Mouse (Mus musculus): ENCODE measurements around the gene Mbl2. TPM values are rescaled to one million over a fixed set of nuclear protein-coding genes. Genes with fewer than 3 reads are reported as not detected.
"Not testable (repeated sequence)": the region's sequence is repeated elsewhere in the genome, so short reads cannot be mapped to it uniquely, and the experiment has no call there.

Gene Mbl2
- not detected in 2 replicates for polyA plus RNA-seq (2014; fragmentation: Nextera tagmentation; extraction: Ambion mirVana)

GRCm38 (mm10) chr19:30232691-30233090 lies at the start of gene Mbl2:
TSS of gene Mbl2 (plus strand) at chr19:30232942.
- H3K9me3 ChIP-seq (ENCODE audit: control insufficient read depth, low read length) = no peaks in the 10 kb centered on the region
- H3K9ac ChIP-seq (ENCODE audit: low read depth, low read length) = no peak within 1 kb of the TSS
- H3K4me1 ChIP-seq (ENCODE audit: control insufficient read depth, insufficient read depth, low read length) = no peaks in the 10 kb centered on the region
- H3K4me3 ChIP-seq (ENCODE audit: low read length) = no peak within 1 kb of the TSS
- H3K4me2 ChIP-seq (replicated peaks; ENCODE audit: low read depth, low read length) = no peak within 1 kb of the TSS
- ATAC-seq (ENCODE audit: low FRiP score, low TSS enrichment) = no peak
- H3K27ac ChIP-seq (ENCODE audit: low read depth, low read length) = no peak within 1 kb of the TSS
- no peaks in the 10 kb centered on the region for H3K36me3 ChIP-seq (ENCODE audit: control insufficient read depth, insufficient read depth, low read length)
- no peaks in the 10 kb centered on the region for H3K27me3 ChIP-seq (ENCODE audit: control insufficient read depth, insufficient read depth, low read length)
- WGBS = 92% methylated on average over 3 of the region's 3 CpGs

DNA sequence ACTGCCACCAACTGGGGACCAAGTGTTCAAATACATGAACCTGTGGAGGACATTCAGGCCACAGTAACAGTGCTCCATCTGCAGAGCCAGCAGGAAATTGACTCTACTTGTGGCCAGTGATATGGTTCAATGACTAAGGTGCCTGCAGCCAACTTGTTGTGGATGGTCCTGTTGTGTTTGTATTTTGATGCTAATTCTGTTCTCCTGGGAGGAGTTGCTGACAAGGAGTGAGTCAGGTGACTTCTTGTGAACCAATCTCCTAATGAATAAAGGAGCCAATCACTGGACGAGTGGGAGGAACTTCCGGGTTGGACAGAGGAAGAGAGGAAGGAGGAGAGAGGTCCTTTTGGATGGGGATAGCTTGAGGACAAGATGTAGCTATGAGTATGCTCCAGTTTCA lies 47.2 kb upstream of the Mbl2 start:
- H3K36me3 ChIP-seq (ENCODE audit: control insufficient read depth, insufficient read depth, low read length) = no peaks in the 10 kb centered on the region
- ATAC-seq (ENCODE audit: low FRiP score, low TSS enrichment) = no peak
- H3K27ac ChIP-seq (ENCODE audit: low read depth, low read length) = no peak overlapping the region
- no peaks in the 10 kb centered on the region for H3K4me1 ChIP-seq (ENCODE audit: control insufficient read depth, insufficient read depth, low read length)
- no peak overlapping the region for H3K9ac ChIP-seq (ENCODE audit: low read depth, low read length)
- 93% methylated on average over 2 of the region's 2 CpGs for WGBS
- H3K9me3 ChIP-seq (ENCODE audit: control insufficient read depth, low read length) = peaks cover 13% of the 10 kb centered on the region
- no peak overlapping the region for H3K4me2 ChIP-seq (replicated peaks; ENCODE audit: low read depth, low read length)
- H3K4me3 ChIP-seq (ENCODE audit: low read length) = no peak overlapping the region
- no peaks in the 10 kb centered on the region for H3K27me3 ChIP-seq (ENCODE audit: control insufficient read depth, insufficient read depth, low read length)

- no peak overlapping the region for H3K4me2 ChIP-seq (replicated peaks; ENCODE audit: low read depth, low read length)
These were observed 45.5 kb upstream of the Mbl2 start for GRCm38 (mm10) chr19:30187232-30187631.

DNA sequence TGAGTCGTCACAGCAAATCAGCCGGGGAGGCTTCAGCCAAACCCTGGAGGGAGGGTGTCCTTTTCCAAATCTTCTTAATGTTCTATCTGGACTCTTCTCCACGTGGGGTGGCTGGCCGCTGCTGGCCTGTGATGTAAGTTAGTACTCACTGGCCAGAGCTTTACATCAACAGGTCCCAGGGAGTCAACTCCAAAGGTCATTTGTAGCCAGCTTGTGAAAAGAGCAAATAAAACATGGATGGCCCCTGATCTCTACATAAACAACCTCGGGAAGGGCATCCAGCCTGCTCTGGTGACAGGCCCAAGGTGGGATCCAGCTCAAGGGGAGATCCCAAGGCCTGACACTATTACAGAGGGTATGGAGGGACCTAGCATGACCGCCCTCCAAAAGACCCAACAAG lies 37.7 kb upstream of the Mbl2 start:
- WGBS = 66% methylated on average over 6 of the region's 6 CpGs
- no peak overlapping the region for H3K27ac ChIP-seq (ENCODE audit: low read depth, low read length)
- no peaks in the 10 kb centered on the region for H3K4me1 ChIP-seq (ENCODE audit: control insufficient read depth, insufficient read depth, low read length)
- H3K4me3 ChIP-seq (ENCODE audit: low read length) = no peak overlapping the region
- no peaks in the 10 kb centered on the region for H3K27me3 ChIP-seq (ENCODE audit: control insufficient read depth, insufficient read depth, low read length)
- no peaks in the 10 kb centered on the region for H3K36me3 ChIP-seq (ENCODE audit: control insufficient read depth, insufficient read depth, low read length)
- H3K9me3 ChIP-seq (ENCODE audit: control insufficient read depth, low read length) = peaks cover under 1% of the 10 kb centered on the region
- no peak overlapping the region for H3K9ac ChIP-seq (ENCODE audit: low read depth, low read length)
- ATAC-seq (ENCODE audit: low FRiP score, low TSS enrichment) = no peak
- no peak overlapping the region for H3K4me2 ChIP-seq (replicated peaks; ENCODE audit: low read depth, low read length)

More at GRCm38 (mm10) chr19:30187232-30187631, 45.5 kb upstream of the Mbl2 start:
- H3K9me3 ChIP-seq (ENCODE audit: control insufficient read depth, low read length) = peaks cover 13% of the 10 kb centered on the region
- H3K27me3 ChIP-seq (ENCODE audit: control insufficient read depth, insufficient read depth, low read length) = no peaks in the 10 kb centered on the region
- no peak overlapping the region for H3K27ac ChIP-seq (ENCODE audit: low read depth, low read length)
- H3K9ac ChIP-seq (ENCODE audit: low read depth, low read length) = no peak overlapping the region
- H3K4me1 ChIP-seq (ENCODE audit: control insufficient read depth, insufficient read depth, low read length) = no peaks in the 10 kb centered on the region
- ATAC-seq (ENCODE audit: low FRiP score, low TSS enrichment) = no peak
- 87% methylated on average over 2 of the region's 2 CpGs for WGBS
- H3K36me3 ChIP-seq (ENCODE audit: control insufficient read depth, insufficient read depth, low read length) = no peaks in the 10 kb centered on the region
- no peak overlapping the region for H3K4me3 ChIP-seq (ENCODE audit: low read length)

DNA sequence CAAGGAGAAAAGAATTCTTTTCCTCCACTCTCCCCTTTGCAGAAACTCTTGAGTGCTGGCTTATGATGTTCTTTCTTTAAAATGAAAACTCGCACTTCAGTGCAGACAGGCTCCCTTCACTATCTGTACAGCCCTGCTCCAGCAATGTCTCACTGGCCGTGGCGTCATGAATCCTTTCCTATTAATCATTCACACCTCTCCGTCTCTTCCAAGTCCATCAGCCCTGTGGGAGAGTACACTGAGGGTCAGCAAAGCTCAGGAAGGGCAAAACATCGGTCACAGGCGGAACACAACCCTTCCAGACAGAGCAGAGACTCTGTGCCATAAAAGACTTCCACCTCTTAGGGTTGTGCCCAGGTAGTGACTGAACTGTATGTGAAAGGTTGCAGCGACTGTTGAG lies 30.6 kb upstream of the Mbl2 start:
- no peaks in the 10 kb centered on the region for H3K36me3 ChIP-seq (ENCODE audit: control insufficient read depth, insufficient read depth, low read length)
- no peaks in the 10 kb centered on the region for H3K9me3 ChIP-seq (ENCODE audit: control insufficient read depth, low read length)
- no peaks in the 10 kb centered on the region for H3K27me3 ChIP-seq (ENCODE audit: control insufficient read depth, insufficient read depth, low read length)
- H3K9ac ChIP-seq (ENCODE audit: low read depth, low read length) = no peak overlapping the region
- H3K27ac ChIP-seq (ENCODE audit: low read depth, low read length) = no peak overlapping the region
- no peak; the same call in 1 of the 2 replicates for ATAC-seq (ENCODE audit: low FRiP score, low TSS enrichment)
- no peaks in the 10 kb centered on the region for H3K4me1 ChIP-seq (ENCODE audit: control insufficient read depth, insufficient read depth, low read length)
- no peak overlapping the region for H3K4me2 ChIP-seq (replicated peaks; ENCODE audit: low read depth, low read length)
- H3K4me3 ChIP-seq (ENCODE audit: low read length) = no peak overlapping the region
- WGBS = 50% methylated on average over 7 of the region's 7 CpGs

- 19% methylated on average over 12 of the region's 12 CpGs for WGBS
- Histone ChIP-seq H3K36me3 (ENCODE audit: control insufficient read depth, insufficient read depth, low read length) (no peaks in the 10 kb centered on the region), H3K27me3 (ENCODE audit: control insufficient read depth, insufficient read depth, low read length) (no peaks in the 10 kb centered on the region), H3K27ac (ENCODE audit: low read depth, low read length) (no peak overlapping the region), H3K4me1 (ENCODE audit: control insufficient read depth, insufficient read depth, low read length) (no peaks in the 10 kb centered on the region), H3K9me3 (ENCODE audit: control insufficient read depth, low read length) (no peaks in the 10 kb centered on the region), H3K4me3 (ENCODE audit: low read length) (no peak overlapping the region), H3K4me2 (replicated peaks; ENCODE audit: low read depth, low read length) (no peak overlapping the region), H3K9ac (ENCODE audit: low read depth, low read length) (no peak overlapping the region)
- ATAC-seq (ENCODE audit: low FRiP score, low TSS enrichment) = peak; percentile 55; the same call in 1 of the 2 replicates
These were observed 27.5 kb upstream of the Mbl2 start for GRCm38 (mm10) chr19:30205159-30205816.

DNA sequence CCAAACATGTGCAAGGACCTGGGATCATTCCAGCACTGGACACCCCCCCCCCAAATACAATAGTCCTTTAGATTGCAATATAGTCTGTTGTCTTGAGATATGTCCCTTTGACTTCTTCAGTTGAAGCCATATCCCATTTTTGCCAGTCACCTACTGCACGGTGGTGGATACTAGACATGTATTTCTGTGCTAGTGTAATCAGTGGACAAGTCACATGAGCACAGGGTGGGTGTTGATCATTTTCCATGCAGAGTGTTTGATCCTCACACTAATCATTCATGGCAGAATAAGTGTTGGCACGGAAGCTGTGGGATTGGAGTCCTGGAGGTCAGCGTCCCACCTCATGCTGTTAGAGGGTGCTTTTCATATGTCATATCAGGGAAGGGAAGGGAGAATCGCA lies 26.9 kb upstream of the Mbl2 start:
- Histone ChIP-seq H3K4me2 (replicated peaks; ENCODE audit: low read depth, low read length) (no peak overlapping the region), H3K9me3 (ENCODE audit: control insufficient read depth, low read length) (no peaks in the 10 kb centered on the region), H3K9ac (ENCODE audit: low read depth, low read length) (no peak overlapping the region), H3K4me3 (ENCODE audit: low read length) (no peak overlapping the region), H3K27me3 (ENCODE audit: control insufficient read depth, insufficient read depth, low read length) (no peaks in the 10 kb centered on the region), H3K36me3 (ENCODE audit: control insufficient read depth, insufficient read depth, low read length) (no peaks in the 10 kb centered on the region), H3K27ac (ENCODE audit: low read depth, low read length) (no peak overlapping the region), H3K4me1 (ENCODE audit: control insufficient read depth, insufficient read depth, low read length) (no peaks in the 10 kb centered on the region)
- no peak for ATAC-seq (ENCODE audit: low FRiP score, low TSS enrichment)
- 76% methylated on average over 4 of the region's 4 CpGs for WGBS

- H3K9ac ChIP-seq (ENCODE audit: low read depth, low read length) = no peak overlapping the region
- no peak for ATAC-seq (ENCODE audit: low FRiP score, low TSS enrichment)
- 89% methylated on average over 1 of the region's 1 CpGs for WGBS
- no peaks in the 10 kb centered on the region for H3K4me1 ChIP-seq (ENCODE audit: control insufficient read depth, insufficient read depth, low read length)
- no peak overlapping the region for H3K4me2 ChIP-seq (replicated peaks; ENCODE audit: low read depth, low read length)
- H3K9me3 ChIP-seq (ENCODE audit: control insufficient read depth, low read length) = no peaks in the 10 kb centered on the region
- H3K4me3 ChIP-seq (ENCODE audit: low read length) = no peak overlapping the region
- no peaks in the 10 kb centered on the region for H3K36me3 ChIP-seq (ENCODE audit: control insufficient read depth, insufficient read depth, low read length)
- no peaks in the 10 kb centered on the region for H3K27me3 ChIP-seq (ENCODE audit: control insufficient read depth, insufficient read depth, low read length)
- H3K27ac ChIP-seq (ENCODE audit: low read depth, low read length) = no peak overlapping the region
These were observed 25.8 kb upstream of the Mbl2 start for GRCm38 (mm10) chr19:30206981-30207380.

- 86% methylated on average over 7 of the region's 8 CpGs for WGBS
- H3K4me2 ChIP-seq (replicated peaks; ENCODE audit: low read depth, low read length); H3K27ac ChIP-seq (ENCODE audit: low read depth, low read length); H3K4me1 ChIP-seq (ENCODE audit: control insufficient read depth, insufficient read depth, low read length); ATAC-seq (ENCODE audit: low FRiP score, low TSS enrichment); H3K4me3 ChIP-seq (ENCODE audit: low read length); H3K9me3 ChIP-seq (ENCODE audit: control insufficient read depth, low read length); H3K27me3 ChIP-seq (ENCODE audit: control insufficient read depth, insufficient read depth, low read length); H3K9ac ChIP-seq (ENCODE audit: low read depth, low read length); H3K36me3 ChIP-seq (ENCODE audit: control insufficient read depth, insufficient read depth, low read length): not testable (repeated sequence)
These were observed 23.7 kb upstream of the Mbl2 start for GRCm38 (mm10) chr19:30209006-30209405.

Measured in kidney, embryonic 14.5 days (tissue).